In the genomic region with DNA sequence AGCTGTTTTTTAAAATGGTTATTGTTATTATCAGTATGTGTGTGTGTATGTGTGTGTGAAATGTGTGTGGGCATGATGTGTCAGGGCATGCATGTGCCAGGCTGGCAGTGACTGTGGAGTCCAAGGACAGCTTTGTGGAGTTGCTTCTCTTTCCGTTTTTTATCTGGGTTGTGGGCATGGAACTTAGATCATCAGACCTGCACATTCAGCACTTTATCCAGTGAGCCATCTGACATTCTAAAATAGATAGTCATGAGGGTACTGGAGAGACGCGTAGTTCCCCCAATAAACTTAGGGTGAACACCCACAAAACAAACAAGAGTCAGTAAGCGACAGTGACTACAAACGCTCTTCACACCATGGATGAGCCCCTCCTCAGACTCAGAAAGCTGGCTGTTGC, we compare ENCODE assay signal across 16 mouse cellular contexts. TPM values are rescaled to one million over a fixed set of nuclear protein-coding genes. Genes with fewer than 3 reads are reported as not detected.
DNase-seq lines count a peak whose midpoint lies in the region; ATAC-seq and TF ChIP-seq lines count a peak whose summit lies in the region.
"Had no signal": no experiment of that assay in that cellular context is flagged by ENCODE, and none has a peak within 500 bp of the region (broad histone marks: within the 10 kb centered on the region; RNA-seq: fewer than 3 reads in every experiment).

No protein-coding gene starts in this region.

- intact Hi-C loops in heart, postnatal 10 days (cut with DNase I), result no loop called here

- no peaks in the 10 kb centered on the region for H3K27me3 ChIP-seq in limb, embryonic 12.5 days
- no peaks in the 10 kb centered on the region for H3K27me3 ChIP-seq in limb, embryonic 10.5 days (ENCODE audit: low read depth, poor library complexity, severe bottlenecking)
- H3K27me3 ChIP-seq in myocyte (ENCODE audit: control insufficient read depth, insufficient read depth, insufficient read length), result no peaks in the 10 kb centered on the region
- H3K27me3 ChIP-seq: heart, embryonic 12.5 days had no signal

- H3K4me1 ChIP-seq in limb, embryonic 12.5 days (replicated peaks), result peaks cover 43% of the 10 kb centered on the region
- H3K4me1 ChIP-seq in limb, embryonic 10.5 days, result peaks cover 27% of the 10 kb centered on the region
- H3K4me1 ChIP-seq in bone marrow macrophage, adult 2 months (ENCODE audit: control insufficient read depth, insufficient read depth, low read length), result peaks cover 66% of the 10 kb centered on the region
- H3K4me1 ChIP-seq: heart, embryonic 12.5 days had no signal

- no peaks in the 10 kb centered on the region for H3K36me3 ChIP-seq in limb, embryonic 12.5 days
- no peaks in the 10 kb centered on the region for H3K36me3 ChIP-seq in limb, embryonic 10.5 days
- H3K36me3 ChIP-seq in myocyte (ENCODE audit: control insufficient read depth, insufficient read depth), result no peaks in the 10 kb centered on the region
- H3K36me3 ChIP-seq: G1E; heart, embryonic 12.5 days; neural tube, embryonic 15.5 days had no signal

- TF ChIP-seq POLR2A in bone marrow macrophage, adult 2 months (IDR thresholded peaks at IDR 0.05; ENCODE audit: borderline replicate concordance, low read depth, low read length), result no peak
- TF ChIP-seq POLR2A in myocyte (IDR thresholded peaks at IDR 0.05; ENCODE audit: insufficient read length, low read depth), result no peak

- DNase-seq in heart, adult 9 months (ENCODE audit: low spot score in 2 of 2), result peak; percentile 8 to 33
- no peak for DNase-seq in heart, postnatal 10 days
- DNase-seq in limb, embryonic 10.5 days (ENCODE audit: low spot score), result no peak
- DNase-seq in ovary, adult 18-20 months (ENCODE audit: low spot score), result no peak
- no peak for DNase-seq in urinary bladder, adult 18-20 months (ENCODE audit: low spot score in 2 of 2)
- DNase-seq: retina, postnatal 1 day had no signal

- H3ac ChIP-seq in myocyte (ENCODE audit: control insufficient read depth, insufficient read length), result no peak overlapping the region

- H3K9me3 ChIP-seq in limb, embryonic 12.5 days, result no peaks in the 10 kb centered on the region
- H3K9me3 ChIP-seq in limb, embryonic 10.5 days (replicated peaks), result no peaks in the 10 kb centered on the region
- H3K9me3 ChIP-seq: G1E; heart, embryonic 12.5 days; neural tube, embryonic 15.5 days had no signal

- H3K4me3 ChIP-seq in limb, embryonic 12.5 days (replicated peaks), result no peak overlapping the region
- H3K4me3 ChIP-seq in limb, embryonic 10.5 days, result no peak overlapping the region
- peak overlapping the region; percentile 69 for H3K4me3 ChIP-seq in bone marrow macrophage, adult 2 months (ENCODE audit: insufficient read depth, low read length)
- no peak overlapping the region for H3K4me3 ChIP-seq in myocyte
- H3K4me3 ChIP-seq: erythroblast, embryonic 14.5 days; heart, embryonic 12.5 days; neural tube, embryonic 15.5 days had no signal

- H3K27ac ChIP-seq in limb, embryonic 12.5 days, result no peak overlapping the region
- no peak overlapping the region for H3K27ac ChIP-seq in limb, embryonic 10.5 days
- peak overlapping the region; percentile 99 for H3K27ac ChIP-seq in bone marrow macrophage, adult 2 months (ENCODE audit: insufficient read depth, low read depth, low read length)
- H3K27ac ChIP-seq: liver, embryonic 14.5 days; neural tube, embryonic 15.5 days had no signal

- TF ChIP-seq CTCF in bone marrow macrophage, adult 2 months (IDR thresholded peaks at IDR 0.05; ENCODE audit: low read depth, low read length), result no peak

- H3K4me2 ChIP-seq in limb, embryonic 12.5 days, result 0 out of 2 replicates have a peak overlapping the region, but pooled peaks have one; percentile 16
- peak overlapping the region; percentile 78 for H3K4me2 ChIP-seq in myocyte (ENCODE audit: low read depth)
- H3K4me2 ChIP-seq: heart, embryonic 12.5 days had no signal

- ATAC-seq in limb, embryonic 12.5 days (ENCODE audit: insufficient number of reproducible peaks, insufficient read depth, low FRiP score, low TSS enrichment, low read depth), result no peak

- peaks cover 14% of the 10 kb centered on the region for H3K79me2 ChIP-seq in myocyte (ENCODE audit: control insufficient read depth, insufficient read depth)

- no peak overlapping the region for H3K9ac ChIP-seq in limb, embryonic 12.5 days (replicated peaks)
- H3K9ac ChIP-seq: heart, embryonic 12.5 days; liver, embryonic 14.5 days; neural tube, embryonic 15.5 days had no signal

- whole genome bisulfite sequencing in limb, embryonic 12.5 days, result 82% methylated on average over 5 of the region's 5 CpGs
- 81% methylated on average over 5 of the region's 5 CpGs for WGBS in limb, embryonic 10.5 days

TF ChIP-seq in myocyte, 11 proteins besides CTCF, POLR2A, EP300 and RAD21:
- TF ChIP-seq USF1 (IDR thresholded peaks at IDR 0.05; ENCODE audit: low read depth), result no peak
- TF ChIP-seq MYOG (IDR thresholded peaks at IDR 0.05; ENCODE audit: control insufficient read depth in 1 of 3, insufficient read depth in 1 of 3, insufficient read length in 2 of 3, low read depth in 2 of 3), result no peak
- TF ChIP-seq REST (IDR thresholded peaks at IDR 0.05; ENCODE audit: insufficient read depth, insufficient read length), result no peak
- TF ChIP-seq TCF12 (IDR thresholded peaks at IDR 0.05; ENCODE audit: insufficient read depth, poor library complexity, severe bottlenecking), result no peak
- TF ChIP-seq CEBPB (IDR thresholded peaks at IDR 0.05; ENCODE audit: insufficient read depth, poor library complexity, severe bottlenecking), result no peak
- TF ChIP-seq SRF (IDR thresholded peaks at IDR 0.05; ENCODE audit: control insufficient read depth, insufficient read length, low read depth), result no peak
- TF ChIP-seq MYOD1 (IDR thresholded peaks at IDR 0.05; ENCODE audit: control insufficient read depth in 1 of 3, insufficient read length in 2 of 3, low read depth in 2 of 3), result no peak
- no peak for TF ChIP-seq MAX (IDR thresholded peaks at IDR 0.05; ENCODE audit: low read depth)
- no peak for TF ChIP-seq POLR2AphosphoS2 (IDR thresholded peaks at IDR 0.05; ENCODE audit: insufficient read length, low read depth)
- no peak for TF ChIP-seq TCF3 (IDR thresholded peaks at IDR 0.05; ENCODE audit: insufficient read length, low read depth)
- no peak for TF ChIP-seq E2F4 (IDR thresholded peaks at IDR 0.05; ENCODE audit: insufficient read depth)

RNA-seq across cellular contexts. Expression of a gene that starts 1.0 kb away (rescaled TPM):
- under 1 TPM; 0.77 to 0.82 TPM for total RNA-seq in heart, postnatal 10 days (2021)
- polyA plus RNA-seq in limb, embryonic 12.5 days (2016; fragmentation: Nextera tagmentation; extraction: Ambion mirVana), result 0.59 and 1.2 TPM in 2 replicates
- polyA plus RNA-seq in limb, embryonic 10.5 days (2016; fragmentation: Nextera tagmentation; extraction: Ambion mirVana), result 0.45 and 0.93 TPM in 2 replicates
- polyA plus RNA-seq in bone marrow macrophage, adult 2 months (2012; ENCODE audit: insufficient read depth, insufficient read length, missing spikeins), result 95.2 and 101 TPM in 2 replicates
- polyA plus RNA-seq in myocyte (2012; fragmentation: generic; extraction: Trizol), result 3.3 TPM
- polyA plus RNA-seq: erythroblast, embryonic 14.5 days had no signal

RNA-seq across cellular contexts. Expression of a gene that starts 35.7 kb away (rescaled TPM):
- under 1 TPM; 0.47 to 0.50 TPM for total RNA-seq in heart, postnatal 10 days (2021)
- polyA plus RNA-seq in limb, embryonic 12.5 days (2016; fragmentation: Nextera tagmentation; extraction: Ambion mirVana), result not detected in 2 replicates
- not detected in 2 replicates for polyA plus RNA-seq in limb, embryonic 10.5 days (2016; fragmentation: Nextera tagmentation; extraction: Ambion mirVana)
- not detected in 2 replicates for polyA plus RNA-seq in bone marrow macrophage, adult 2 months (2012; ENCODE audit: insufficient read depth, insufficient read length, missing spikeins)
- polyA plus RNA-seq in myocyte (2012; fragmentation: generic; extraction: Trizol), result 0.02 TPM
- total RNA-seq: adrenal gland, adult 8-10 months; G1E; monocyte, adult 5-6 weeks had no signal
- polyA plus RNA-seq: erythroblast, embryonic 14.5 days; G1E; heart, embryonic 12.5 days had no signal

Comparison
In these comparisons a context has a peak if more than half of its experiments do, and no peak if none do; other contexts are left out.
1. DNase-seq: peak in heart, adult 9 months (2 of 2); none in heart, postnatal 10 days (0 of 2), limb, embryonic 10.5 days (single experiment), ovary, adult 18-20 months (single experiment) and urinary bladder, adult 18-20 months (0 of 2).
2. RNA of a gene that starts 1.0 kb away (polyA plus RNA-seq): 95.2 to 101 TPM in bone marrow macrophage, adult 2 months; 3.3 TPM in myocyte (single experiment), 0.45 to 0.93 TPM in limb, embryonic 10.5 days and 0.59 to 1.2 TPM in limb, embryonic 12.5 days; every median in the first group is over 10 times any median in the second.